Comparison of ENCODE assay signal across 8 mouse cellular contexts in the genomic region with DNA sequence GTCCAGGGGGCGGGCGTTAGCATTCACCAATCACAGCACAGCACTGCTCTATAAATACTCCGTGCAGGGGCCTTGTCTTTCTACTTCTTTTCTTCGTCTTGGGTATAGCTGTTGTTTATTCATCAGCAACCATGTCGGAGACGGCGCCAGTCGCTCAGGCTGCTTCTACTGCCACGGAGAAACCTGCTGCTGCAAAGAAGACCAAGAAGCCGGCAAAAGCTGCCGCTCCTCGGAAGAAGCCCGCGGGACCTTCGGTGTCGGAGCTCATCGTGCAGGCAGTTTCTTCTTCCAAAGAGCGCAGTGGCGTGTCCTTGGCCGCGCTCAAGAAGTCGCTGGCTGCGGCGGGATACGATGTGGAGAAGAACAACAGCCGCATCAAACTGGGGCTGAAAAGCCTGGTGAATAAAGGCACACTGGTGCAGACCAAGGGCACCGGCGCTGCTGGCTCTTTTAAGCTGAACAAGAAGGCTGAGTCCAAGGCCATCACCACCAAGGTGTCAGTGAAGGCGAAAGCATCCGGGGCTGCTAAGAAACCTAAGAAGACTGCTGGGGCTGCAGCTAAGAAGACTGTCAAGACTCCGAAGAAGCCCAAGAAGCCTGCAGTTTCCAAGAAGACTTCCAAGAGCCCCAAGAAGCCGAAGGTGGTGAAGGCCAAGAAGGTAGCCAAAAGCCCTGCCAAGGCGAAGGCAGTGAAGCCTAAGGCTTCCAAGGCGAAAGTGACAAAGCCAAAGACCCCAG. TPM values are rescaled to one million over a fixed set of nuclear protein-coding genes. Genes with fewer than 3 reads are reported as not detected.
DNase-seq lines count a peak whose midpoint lies in the region; ATAC-seq and TF ChIP-seq lines count a peak whose summit lies in the region.

Hist1h1a (plus strand) TSS at position 81 of the 738 bp plus-strand sequence.

- 2% methylated on average over 34 of the region's 34 CpGs for WGBS in forebrain, embryonic 16.5 days
- WGBS in lung, postnatal 0 days, result 3% methylated on average over 34 of the region's 34 CpGs

- no peaks in the 10 kb centered on the region for H3K9me3 ChIP-seq in forebrain, embryonic 16.5 days (ENCODE audit: control insufficient read depth, low read length)
- no peaks in the 10 kb centered on the region for H3K9me3 ChIP-seq in lung, postnatal 0 days (ENCODE audit: low read length)

- H3K27me3 ChIP-seq in forebrain, embryonic 16.5 days (replicated peaks; ENCODE audit: control insufficient read depth, insufficient read depth, low read length), result no peaks in the 10 kb centered on the region
- H3K27me3 ChIP-seq in lung, postnatal 0 days (replicated peaks; ENCODE audit: insufficient read depth, low read length), result no peaks in the 10 kb centered on the region

- DNase-seq in ES-CJ7 (ENCODE audit: low read depth, low spot score), result peak; percentile 97
- peak; percentile 73 for DNase-seq in cerebellum, adult 11 months
- peak; percentile 74 to 81 for DNase-seq in heart, postnatal 36 days
- DNase-seq in layer of hippocampus, adult 8-10 months (ENCODE audit: low spot score in 2 of 2), result peak; percentile 72 to 82
- DNase-seq in lung, postnatal 0 days (ENCODE audit: low spot score), result peak; percentile 98
- DNase-seq in ovary, postnatal 10 days (ENCODE audit: low spot score), result peak; percentile 62
- peak; percentile 93 for DNase-seq in thymus, postnatal 14 days

- ATAC-seq in forebrain, embryonic 16.5 days, result peak; percentile 72
- peak; percentile 68 for ATAC-seq in lung, postnatal 0 days

- peak within 1 kb of the TSS; percentile 66 for H3K9ac ChIP-seq in forebrain, embryonic 16.5 days (replicated peaks; ENCODE audit: low read depth, low read length)
- H3K9ac ChIP-seq in lung, postnatal 0 days (replicated peaks; ENCODE audit: low read depth), result peak within 1 kb of the TSS; percentile 64

- H3K36me3 ChIP-seq in forebrain, embryonic 16.5 days (ENCODE audit: control insufficient read depth, insufficient read depth), result no peaks in the 10 kb centered on the region
- H3K36me3 ChIP-seq in lung, postnatal 0 days (ENCODE audit: insufficient read depth, low read length), result no peaks in the 10 kb centered on the region

- TF ChIP-seq EP300 in lung, postnatal 0 days (IDR thresholded peaks at IDR 0.05), result no peak; the same call in 1 of the 2 replicates

- H3K27ac ChIP-seq in forebrain, embryonic 16.5 days (ENCODE audit: low read length), result peak within 1 kb of the TSS; percentile 84
- H3K27ac ChIP-seq in lung, postnatal 0 days (ENCODE audit: low read length), result peak within 1 kb of the TSS; percentile 81

- H3K4me3 ChIP-seq in forebrain, embryonic 16.5 days (replicated peaks; ENCODE audit: low read length), result peak within 1 kb of the TSS; percentile 63
- peak within 1 kb of the TSS; percentile 49 for H3K4me3 ChIP-seq in lung, postnatal 0 days (ENCODE audit: low read depth, low read length)

- intact Hi-C loops in heart, postnatal 36 days (cut with DNase I), result loop anchor here (5.0 to 10.0 kb wide), 2 partner anchors 141 to 399 kb away; partner anchors contain the start of genes Hist1h1e, Hist1h2be and Zfp322a

- H3K4me1 ChIP-seq in forebrain, embryonic 16.5 days (replicated peaks; ENCODE audit: control insufficient read depth, insufficient read depth, low read length), result peaks cover 25% of the 10 kb centered on the region
- H3K4me1 ChIP-seq in lung, postnatal 0 days (ENCODE audit: insufficient read depth, low read depth, low read length), result peaks cover 12% of the 10 kb centered on the region

- peak within 1 kb of the TSS; percentile 94 for H3K4me2 ChIP-seq in forebrain, embryonic 16.5 days (ENCODE audit: low read length)
- H3K4me2 ChIP-seq in lung, postnatal 0 days (replicated peaks; ENCODE audit: low read depth, low read length), result peak within 1 kb of the TSS; percentile 75

- TF ChIP-seq CTCF in lung, postnatal 0 days (IDR thresholded peaks at IDR 0.05), result no peak

RNA-seq across cellular contexts. Expression of gene Hist1h1a, which starts in this region (rescaled TPM):
- 0.70 and 1.0 TPM in 2 replicates for polyA plus RNA-seq in forebrain, embryonic 16.5 days (2015; fragmentation: Nextera tagmentation; extraction: Ambion mirVana)
- total RNA-seq in heart, postnatal 36 days (2021), result 1 to 10 TPM; 7.5 to 8.2 TPM
- 10 to 100 TPM; 12.6 to 19.3 (median 16.9) TPM for total RNA-seq in layer of hippocampus, adult 8-10 months (2022)
- polyA plus RNA-seq in lung, postnatal 0 days (2015; fragmentation: Nextera tagmentation; extraction: Ambion mirVana), result 0.33 and 0.64 TPM in 2 replicates

Comparison
In these comparisons a context has a peak if more than half of its experiments do, and no peak if none do; other contexts are left out.
1. Peak in every context shown above with its lines: DNase-seq, ATAC-seq, H3K4me3 ChIP-seq and H3K27ac ChIP-seq.
2. Peak in DNase-seq, ATAC-seq, H3K4me3 ChIP-seq, H3K27ac ChIP-seq, H3K9ac ChIP-seq and H3K4me2 ChIP-seq in lung, postnatal 0 days; RNA of the gene not detected or under 1 TPM.